ENCODE assay signal across 12 mouse cellular contexts in the genomic region with DNA sequence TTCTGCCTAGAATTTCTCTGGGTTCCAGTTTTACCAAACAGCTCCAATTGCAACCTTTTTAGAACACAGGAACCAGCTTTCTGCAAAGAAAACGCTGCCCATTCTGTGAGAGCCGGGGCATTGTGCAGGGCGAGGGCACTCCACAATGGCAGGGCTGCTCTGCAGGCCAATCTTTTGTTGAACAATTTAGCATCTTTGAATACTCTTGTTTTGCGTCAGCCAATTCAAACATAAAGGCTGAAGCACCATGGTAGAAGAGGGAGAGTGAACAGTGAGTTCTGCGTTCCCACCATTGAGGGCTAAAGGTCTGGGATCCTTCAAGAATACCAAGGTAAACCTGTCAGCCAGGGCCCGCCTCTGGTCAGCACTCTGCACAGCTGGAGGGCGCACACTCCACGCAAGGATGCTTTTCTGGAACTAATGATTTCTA. TPM values are rescaled to one million over a fixed set of nuclear protein-coding genes. Genes with fewer than 3 reads are reported as not detected.
DNase-seq lines count a peak whose midpoint lies in the region; ATAC-seq and TF ChIP-seq lines count a peak whose summit lies in the region.
"Had no signal": no experiment of that assay in that cellular context is flagged by ENCODE, and none has a peak within 500 bp of the region (broad histone marks: within the 10 kb centered on the region; RNA-seq: fewer than 3 reads in every experiment).

No protein-coding gene starts in this region.

- H3K9ac ChIP-seq in hindbrain, postnatal 0 days (replicated peaks; ENCODE audit: low read length) = no peak overlapping the region
- no peak overlapping the region for H3K9ac ChIP-seq in forebrain, embryonic 14.5 days (ENCODE audit: low read length)
- no peak overlapping the region for H3K9ac ChIP-seq in limb, embryonic 12.5 days (replicated peaks)
- H3K9ac ChIP-seq: embryonic facial prominence, embryonic 15.5 days; liver, embryonic 14.5 days had no signal

- no peak overlapping the region; the same call in 1 of the 2 replicates for H3K4me3 ChIP-seq in hindbrain, embryonic 10.5 days
- H3K4me3 ChIP-seq in hindbrain, postnatal 0 days (ENCODE audit: low read length) = no peak overlapping the region
- H3K4me3 ChIP-seq in forebrain, embryonic 14.5 days (ENCODE audit: low read depth, low read length) = no peak overlapping the region
- H3K4me3 ChIP-seq in limb, embryonic 12.5 days (replicated peaks) = no peak overlapping the region
- H3K4me3 ChIP-seq: embryonic facial prominence, embryonic 15.5 days had no signal

- ATAC-seq in hindbrain, postnatal 0 days = no peak
- peak; percentile 79 for ATAC-seq in forebrain, embryonic 14.5 days
- ATAC-seq in limb, embryonic 12.5 days (ENCODE audit: insufficient number of reproducible peaks, insufficient read depth, low FRiP score, low TSS enrichment, low read depth) = no peak
- no peak for ATAC-seq in megakaryocyte progenitor cell, adult 5-6 weeks (replicated peaks; ENCODE audit: poor library complexity)
- ATAC-seq: inflammation-experienced regulatory T-cells, adult 6 months had no signal

- peaks cover 99% of the 10 kb centered on the region for H3K36me3 ChIP-seq in hindbrain, embryonic 10.5 days
- peaks cover 77% of the 10 kb centered on the region for H3K36me3 ChIP-seq in hindbrain, postnatal 0 days (ENCODE audit: insufficient read depth, low read length)
- peaks cover 72% of the 10 kb centered on the region for H3K36me3 ChIP-seq in forebrain, embryonic 14.5 days (ENCODE audit: control insufficient read depth, insufficient read depth, low read length)
- H3K36me3 ChIP-seq in limb, embryonic 12.5 days = peaks cover 100% of the 10 kb centered on the region

- 32% methylated on average over 8 of the region's 8 CpGs for WGBS in hindbrain, embryonic 10.5 days
- whole genome bisulfite sequencing in hindbrain, postnatal 0 days = 28% methylated on average over 8 of the region's 8 CpGs
- 5% methylated on average over 8 of the region's 8 CpGs for WGBS in forebrain, embryonic 14.5 days
- 59% methylated on average over 8 of the region's 8 CpGs for WGBS in limb, embryonic 12.5 days

- TF ChIP-seq POLR2A in brain, embryonic 14.5 days (IDR thresholded peaks at IDR 0.05; ENCODE audit: borderline replicate concordance, extremely low read depth, insufficient read depth, insufficient read length, poor library complexity, severe bottlenecking) = no peak

- H3K27me3 ChIP-seq in hindbrain, embryonic 10.5 days (ENCODE audit: insufficient read depth, poor library complexity, severe bottlenecking) = no peaks in the 10 kb centered on the region
- no peaks in the 10 kb centered on the region for H3K27me3 ChIP-seq in hindbrain, postnatal 0 days (ENCODE audit: insufficient read depth, low read length)
- no peaks in the 10 kb centered on the region for H3K27me3 ChIP-seq in forebrain, embryonic 14.5 days (replicated peaks; ENCODE audit: control insufficient read depth, insufficient read depth, low read length)
- H3K27me3 ChIP-seq in limb, embryonic 12.5 days = no peaks in the 10 kb centered on the region
- H3K27me3 ChIP-seq: embryonic facial prominence, embryonic 15.5 days had no signal

- peak; percentile 37 for DNase-seq in hindbrain, embryonic 10.5 days (ENCODE audit: low spot score)
- DNase-seq in hindbrain, postnatal 0 days (ENCODE audit: low spot score) = no peak
- peak; percentile 87 for DNase-seq in brain, embryonic 14.5 days (ENCODE audit: low read depth)
- DNase-seq in forebrain, embryonic 14.5 days (ENCODE audit: low spot score) = peak; percentile 74
- no peak for DNase-seq in gastrocnemius, adult 8-10 months (ENCODE audit: low spot score in 2 of 2)
- DNase-seq in layer of hippocampus, postnatal 10 days (ENCODE audit: low spot score in 2 of 2) = no peak
- DNase-seq: cerebellum, adult 2 months had no signal

- H3K4me2 ChIP-seq in hindbrain, postnatal 0 days (ENCODE audit: low read depth, low read length) = no peak overlapping the region
- no peak overlapping the region for H3K4me2 ChIP-seq in forebrain, embryonic 14.5 days (ENCODE audit: low read length)
- H3K4me2 ChIP-seq in limb, embryonic 12.5 days = no peak overlapping the region
- H3K4me2 ChIP-seq: embryonic facial prominence, embryonic 15.5 days had no signal

- H3K9me3 ChIP-seq in hindbrain, embryonic 10.5 days = no peaks in the 10 kb centered on the region
- H3K9me3 ChIP-seq in hindbrain, postnatal 0 days (ENCODE audit: low read length) = no peaks in the 10 kb centered on the region
- no peaks in the 10 kb centered on the region for H3K9me3 ChIP-seq in forebrain, embryonic 14.5 days (replicated peaks; ENCODE audit: control insufficient read depth, low read length)
- H3K9me3 ChIP-seq in limb, embryonic 12.5 days = no peaks in the 10 kb centered on the region
- H3K9me3 ChIP-seq: embryonic facial prominence, embryonic 15.5 days had no signal

- H3K27ac ChIP-seq in hindbrain, embryonic 10.5 days = peak overlapping the region; percentile 76
- H3K27ac ChIP-seq in hindbrain, postnatal 0 days = no peak overlapping the region; the same call in 1 of the 2 replicates
- peak overlapping the region; percentile 35; the same call in 1 of the 2 replicates for H3K27ac ChIP-seq in forebrain, embryonic 14.5 days (ENCODE audit: low read depth, low read length)
- H3K27ac ChIP-seq in limb, embryonic 12.5 days = peak overlapping the region; percentile 37; the same call in 1 of the 2 replicates
- H3K27ac ChIP-seq: liver, embryonic 14.5 days had no signal

- H3K4me1 ChIP-seq in hindbrain, embryonic 10.5 days (replicated peaks) = peaks cover 58% of the 10 kb centered on the region
- no peaks in the 10 kb centered on the region for H3K4me1 ChIP-seq in hindbrain, postnatal 0 days (ENCODE audit: insufficient read depth, low read length)
- H3K4me1 ChIP-seq in forebrain, embryonic 14.5 days (ENCODE audit: control insufficient read depth, insufficient read depth, low read length) = peaks cover 28% of the 10 kb centered on the region
- H3K4me1 ChIP-seq in limb, embryonic 12.5 days (replicated peaks) = peaks cover 47% of the 10 kb centered on the region

- no peak for TF ChIP-seq CTCF in hindbrain, postnatal 0 days (IDR thresholded peaks at IDR 0.05; ENCODE audit: low read depth)
- TF ChIP-seq CTCF in brain, embryonic 14.5 days (IDR thresholded peaks at IDR 0.05; ENCODE audit: borderline replicate concordance, extremely low read depth, insufficient read depth, insufficient read length) = no peak

RNA-seq across cellular contexts. Expression of a gene that starts 17.9 kb away (rescaled TPM):
- polyA plus RNA-seq in hindbrain, embryonic 10.5 days (2016; fragmentation: Nextera tagmentation; extraction: Ambion mirVana) = 23.4 and 25.2 TPM in 2 replicates
- total RNA-seq in hindbrain, postnatal 0 days (2014; rRNA removed) = 17.7 and 25.9 TPM in 2 replicates
- 11.4 and 11.9 TPM in 2 replicates for polyA plus RNA-seq in hindbrain, postnatal 0 days (2015; fragmentation: Nextera tagmentation; extraction: Ambion mirVana)
- 12.7 and 16.1 TPM in 2 replicates for polyA plus RNA-seq in brain, embryonic 14.5 days (2012; rRNA removed)
- 12.8 and 13.1 TPM in 2 replicates for polyA plus RNA-seq in forebrain, embryonic 14.5 days (2014; fragmentation: Nextera tagmentation; extraction: Ambion mirVana)
- 24.3 and 28.5 TPM in 2 replicates for polyA plus RNA-seq in limb, embryonic 12.5 days (2016; fragmentation: Nextera tagmentation; extraction: Ambion mirVana)
- total RNA-seq in gastrocnemius, adult 8-10 months (2022) = 1 to 10 TPM; 2.0 to 2.4 (median 2.1) TPM
- total RNA-seq in layer of hippocampus, postnatal 10 days (2021) = 1 to 10 TPM; 9.1 to 9.7 TPM
- 10.0 and 11.6 TPM in 2 replicates for total RNA-seq in megakaryocyte progenitor cell, adult 5-6 weeks (2015)
- 10.1 and 16.7 TPM in 2 replicates for total RNA-seq in megakaryocyte progenitor cell, adult 5-6 weeks (2017)

RNA-seq across cellular contexts. Expression of a gene that starts 58.5 kb away (rescaled TPM):
- polyA plus RNA-seq in hindbrain, embryonic 10.5 days (2016; fragmentation: Nextera tagmentation; extraction: Ambion mirVana) = 21.8 and 22.1 TPM in 2 replicates
- total RNA-seq in hindbrain, postnatal 0 days (2014; rRNA removed) = 39.0 and 58.4 TPM in 2 replicates
- 9.6 and 10.4 TPM in 2 replicates for polyA plus RNA-seq in hindbrain, postnatal 0 days (2015; fragmentation: Nextera tagmentation; extraction: Ambion mirVana)
- 23.3 and 37.6 TPM in 2 replicates for polyA plus RNA-seq in brain, embryonic 14.5 days (2012; rRNA removed)
- 9.7 and 11.3 TPM in 2 replicates for polyA plus RNA-seq in forebrain, embryonic 14.5 days (2014; fragmentation: Nextera tagmentation; extraction: Ambion mirVana)
- 21.6 and 23.0 TPM in 2 replicates for polyA plus RNA-seq in limb, embryonic 12.5 days (2016; fragmentation: Nextera tagmentation; extraction: Ambion mirVana)
- total RNA-seq in gastrocnemius, adult 8-10 months (2022) = 10 to 100 TPM in 1 of 4 experiments, 1 to 10 TPM in 3; 6.6 to 10.3 (median 8.3) TPM
- total RNA-seq in layer of hippocampus, postnatal 10 days (2021) = 10 to 100 TPM; 31.3 to 39.1 TPM
- total RNA-seq in megakaryocyte progenitor cell, adult 5-6 weeks (2015) = 8.6 and 11.6 TPM in 2 replicates
- total RNA-seq in megakaryocyte progenitor cell, adult 5-6 weeks (2017) = 6.5 TPM in 2 replicates

Comparison
In these comparisons a context has a peak if more than half of its experiments do, and no peak if none do; other contexts are left out.
1. DNase-seq: peak in hindbrain, embryonic 10.5 days (single experiment), brain, embryonic 14.5 days (single experiment) and forebrain, embryonic 14.5 days (single experiment); none in hindbrain, postnatal 0 days (single experiment), gastrocnemius, adult 8-10 months (0 of 2) and layer of hippocampus, postnatal 10 days (0 of 2).